Mouse (Mus musculus) hindbrain, embryonic 16.5 days (tissue): Measurements from ENCODE around the gene Abca17. TPM values are rescaled to one million over a fixed set of nuclear protein-coding genes. Genes with fewer than 3 reads are reported as not detected.

Source experiments
- ATAC-seq: fragments of 200-750 bp; cut with Nextera tagmentation; 2 replicates; pipeline ENCODE4 v1.8.0; 2017; ENCODE audit warnings: moderate TSS enrichment, moderate library complexity
- H3K27ac ChIP-seq: fragments of 300-500 bp; sonication (generic); 2 replicates; pipeline ENCODE4 v1.5.1; 2014; ENCODE audit warnings: low read depth, mild to moderate bottlenecking, control low read depth, low read length, moderate library complexity
- H3K27me3 ChIP-seq: fragments of 300-500 bp; sonication (generic); replicated peaks from 2 replicates; pipeline ENCODE4 v1.6.1; 2014; ENCODE audit warnings: low read length; ENCODE audit not compliant: control insufficient read depth, insufficient read depth
- H3K36me3 ChIP-seq: fragments of 300-500 bp; sonication (generic); 2 replicates; pipeline ENCODE4 v1.6.1; 2014; ENCODE audit warnings: mild to moderate bottlenecking, low read length, moderate library complexity, mixed read lengths; ENCODE audit not compliant: control insufficient read depth, insufficient read depth
- H3K4me1 ChIP-seq: fragments of 300-500 bp; sonication (generic); 2 replicates; pipeline ENCODE4 v1.6.1; 2014; ENCODE audit warnings: low read depth, low read length; ENCODE audit not compliant: control insufficient read depth, insufficient read depth
- H3K4me2 ChIP-seq: fragments of 300-500 bp; sonication (generic); 2 replicates; pipeline ENCODE4 v1.6.1; 2014; ENCODE audit warnings: mild to moderate bottlenecking, low read length, control low read depth, moderate library complexity
- H3K4me3 ChIP-seq: fragments of 300-500 bp; sonication (generic); 2 replicates; pipeline ENCODE4 v1.5.1; 2014; ENCODE audit warnings: mild to moderate bottlenecking, low read length, control low read depth, moderate library complexity
- H3K9ac ChIP-seq: fragments of 300-500 bp; sonication (generic); 2 replicates; pipeline ENCODE4 v1.6.1; 2014; ENCODE audit warnings: low read depth, mild to moderate bottlenecking, control low read depth, low read length, moderate library complexity
- H3K9me3 ChIP-seq: fragments of 300-500 bp; sonication (generic); 2 replicates; pipeline ENCODE4 v1.6.1; 2014; ENCODE audit warnings: mild to moderate bottlenecking, low read length, moderate library complexity; ENCODE audit not compliant: control insufficient read depth
- WGBS: fragments of 180-500 bp; shearing (Covaris S2); extraction: QIAGEN DNeasy Blood & Tissue Kit; methylation state at CpG from one replicate; pipeline ENCODE4 v1.1.7; 2014; 5-methylcytosine and 5-hydroxymethylcytosine counted together
- polyA plus RNA-seq: library from polyadenylated mRNA; unstranded; fragments of >200 nt; fragmentation: Nextera tagmentation; extraction: Ambion mirVana; gene quantifications from 2 replicates; pipeline ENCODE4 v1.2.1, GENCODE M21; 2015

Gene Abca17
- polyA plus RNA-seq, 1 experiment from 2014 or later = 1.2 TPM

- no peak overlapping the region for H3K4me2 ChIP-seq
- no peak overlapping the region for H3K4me3 ChIP-seq
- 71% methylated on average over 4 of the region's 4 CpGs for WGBS
- no peak overlapping the region for H3K27ac ChIP-seq
- no peak overlapping the region for H3K9ac ChIP-seq
- no peaks in the 10 kb centered on the region for H3K27me3 ChIP-seq
- no peak for ATAC-seq
- no peaks in the 10 kb centered on the region for H3K9me3 ChIP-seq
- no peaks in the 10 kb centered on the region for H3K4me1 ChIP-seq
- no peaks in the 10 kb centered on the region for H3K36me3 ChIP-seq
Observed at GRCm38 (mm10) chr17:24260516-24260915, 90.4 kb downstream of the Abca17 start.

GRCm38 (mm10) chr17:24259702-24260101 lies 91.2 kb downstream of the Abca17 start:
- ATAC-seq = no peak

GRCm38 (mm10) chr17:24258981-24259380 lies 91.9 kb downstream of the Abca17 start:
- H3K9ac ChIP-seq = no peak overlapping the region
- no peak overlapping the region for H3K4me3 ChIP-seq
- no peak overlapping the region for H3K4me2 ChIP-seq
- no peaks in the 10 kb centered on the region for H3K4me1 ChIP-seq
- WGBS = 69% methylated on average over 4 of the region's 4 CpGs
- no peak overlapping the region for H3K27ac ChIP-seq
- no peaks in the 10 kb centered on the region for H3K9me3 ChIP-seq
- no peaks in the 10 kb centered on the region for H3K27me3 ChIP-seq
- H3K36me3 ChIP-seq = no peaks in the 10 kb centered on the region
- no peak for ATAC-seq

More at GRCm38 (mm10) chr17:24259702-24260101, 91.2 kb downstream of the Abca17 start:
- Histone ChIP-seq H3K36me3 (no peaks in the 10 kb centered on the region), H3K27me3 (no peaks in the 10 kb centered on the region), H3K9ac (no peak overlapping the region), H3K4me3 (no peak overlapping the region), H3K4me2 (no peak overlapping the region), H3K27ac (no peak overlapping the region), H3K4me1 (no peaks in the 10 kb centered on the region), H3K9me3 (no peaks in the 10 kb centered on the region)
- 77% methylated on average over 5 of the region's 5 CpGs for WGBS

- no peak for ATAC-seq
- Histone ChIP-seq H3K9ac (no peak overlapping the region), H3K4me1 (peaks cover 15% of the 10 kb centered on the region), H3K27me3 (no peaks in the 10 kb centered on the region), H3K9me3 (no peaks in the 10 kb centered on the region), H3K27ac (no peak overlapping the region), H3K4me3 (no peak overlapping the region), H3K4me2 (no peak overlapping the region; the same call in 1 of the 2 replicates), H3K36me3 (no peaks in the 10 kb centered on the region)
- WGBS = 96% methylated on average over 2 of the region's 2 CpGs
Observed at GRCm38 (mm10) chr17:24252329-24252728, 98.5 kb downstream of the Abca17 start.

GRCm38 (mm10) chr17:24251320-24252069 lies 99.4 kb downstream of the Abca17 start, which contains the start of gene Ccnf:
Gene Ccnf, minus strand, starts transcription at chr17:24251484.
- Histone ChIP-seq H3K9me3 (no peaks in the 10 kb centered on the region), H3K4me2 (peak within 1 kb of the TSS; percentile 93), H3K27me3 (no peaks in the 10 kb centered on the region), H3K4me1 (peaks cover 15% of the 10 kb centered on the region), H3K27ac (peak within 1 kb of the TSS; percentile 67), H3K9ac (peak within 1 kb of the TSS; percentile 77), H3K36me3 (no peaks in the 10 kb centered on the region), H3K4me3 (peak within 1 kb of the TSS; percentile 72)
- ATAC-seq = peak; percentile 100
- under 1% methylated on average over 48 of the region's 48 CpGs for WGBS

GRCm38 (mm10) chr17:24250988-24251319 lies 99.9 kb downstream of the Abca17 start:
- under 1% methylated on average over 32 of the region's 32 CpGs for WGBS

GRCm38 (mm10) chr17:24248641-24249040 lies 102.2 kb downstream of the Abca17 start:
- ATAC-seq = no peak
- no peak overlapping the region for H3K27ac ChIP-seq
- peaks cover 10% of the 10 kb centered on the region for H3K36me3 ChIP-seq
- no peak overlapping the region for H3K9ac ChIP-seq
- peaks cover 3% of the 10 kb centered on the region; the same call in 1 of the 2 replicates for H3K9me3 ChIP-seq
- H3K27me3 ChIP-seq = no peaks in the 10 kb centered on the region
- no peak overlapping the region for H3K4me2 ChIP-seq
- WGBS = 99% methylated on average over 2 of the region's 2 CpGs
- H3K4me3 ChIP-seq = no peak overlapping the region
- peaks cover 15% of the 10 kb centered on the region for H3K4me1 ChIP-seq

More at GRCm38 (mm10) chr17:24250988-24251319, 99.9 kb downstream of the Abca17 start:
- Histone ChIP-seq H3K36me3 (no peaks in the 10 kb centered on the region), H3K27ac (peak overlapping the region; percentile 67), H3K9ac (peak overlapping the region; percentile 77), H3K4me3 (peak overlapping the region; percentile 72), H3K27me3 (no peaks in the 10 kb centered on the region), H3K9me3 (no peaks in the 10 kb centered on the region), H3K4me2 (peak overlapping the region; percentile 93), H3K4me1 (peaks cover 15% of the 10 kb centered on the region)
- ATAC-seq = no peak

- Histone ChIP-seq H3K4me1 (no peaks in the 10 kb centered on the region), H3K36me3 (peaks cover 19% of the 10 kb centered on the region), H3K27me3 (no peaks in the 10 kb centered on the region), H3K4me2 (no peak overlapping the region), H3K9me3 (peaks cover 3% of the 10 kb centered on the region; the same call in 1 of the 2 replicates), H3K4me3 (no peak overlapping the region), H3K27ac (no peak overlapping the region), H3K9ac (no peak overlapping the region)
- WGBS = 97% methylated on average over 8 of the region's 8 CpGs
- ATAC-seq = no peak
Observed at GRCm38 (mm10) chr17:24244061-24244460, 106.8 kb downstream of the Abca17 start.

- 89% methylated on average over 4 of the region's 4 CpGs for WGBS
- H3K36me3 ChIP-seq = peaks cover 19% of the 10 kb centered on the region
Observed at GRCm38 (mm10) chr17:24243311-24243969, 107.4 kb downstream of the Abca17 start.

More at GRCm38 (mm10) chr17:24243311-24243969, 107.4 kb downstream of the Abca17 start:
- ATAC-seq = no peak
- no peak overlapping the region for H3K4me2 ChIP-seq
- no peaks in the 10 kb centered on the region for H3K27me3 ChIP-seq
- no peak overlapping the region for H3K9ac ChIP-seq
- H3K4me3 ChIP-seq = no peak overlapping the region
- peaks cover 3% of the 10 kb centered on the region; the same call in 1 of the 2 replicates for H3K9me3 ChIP-seq
- no peak overlapping the region for H3K27ac ChIP-seq
- no peaks in the 10 kb centered on the region for H3K4me1 ChIP-seq
